Mouse (Mus musculus) splenic B cell, adult 2 months (primary cell): Measurements from ENCODE around the gene Tbx5.
"Not testable (repeated sequence)": the region's sequence is repeated elsewhere in the genome, so short reads cannot be mapped to it uniquely, and the experiment has no call there.

Experiments used
- DNase-seq: peaks from one replicate; pipeline ENCODE4 v3.0.0-alpha.2; 2011; ENCODE audit warnings: low read depth, low spot score
- H3K27me3 ChIP-seq: 2 replicates; pipeline ENCODE4 v1.6.1; 2012; ENCODE audit warnings: mild to moderate bottlenecking, low read length, moderate library complexity, mixed read lengths; ENCODE audit not compliant: control insufficient read depth, poor library complexity, insufficient read depth, severe bottlenecking
- H3K36me3 ChIP-seq: 2 replicates; pipeline ENCODE4 v1.6.1; 2012; ENCODE audit warnings: mild to moderate bottlenecking, low read length, moderate library complexity, mixed read lengths; ENCODE audit not compliant: control insufficient read depth, poor library complexity, insufficient read depth, severe bottlenecking

Gene Tbx5

DNA sequence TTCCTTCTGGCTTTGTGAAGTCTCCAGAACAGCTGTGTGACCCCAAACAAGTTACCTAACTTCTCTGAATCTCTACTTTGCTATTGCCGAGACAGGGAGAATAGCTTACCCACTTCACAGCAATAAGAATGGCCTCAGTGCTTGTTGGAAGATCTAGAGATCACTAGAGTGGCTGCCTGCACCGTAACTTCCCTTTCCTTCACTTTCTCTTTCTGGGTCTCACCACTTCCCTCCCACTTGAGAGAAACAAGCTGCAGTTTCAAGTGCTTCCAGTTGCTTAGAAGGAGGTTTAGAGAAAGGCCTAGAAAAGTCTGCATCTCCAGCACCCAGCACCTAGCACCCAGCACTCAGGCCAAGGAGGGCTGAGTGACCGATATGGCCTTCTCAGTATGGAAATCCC is 64.1 kb downstream of the Tbx5 start:
- no peaks in the 10 kb centered on the region for H3K36me3 ChIP-seq
- DNase-seq, result no peak
- no peaks in the 10 kb centered on the region for H3K27me3 ChIP-seq

DNA sequence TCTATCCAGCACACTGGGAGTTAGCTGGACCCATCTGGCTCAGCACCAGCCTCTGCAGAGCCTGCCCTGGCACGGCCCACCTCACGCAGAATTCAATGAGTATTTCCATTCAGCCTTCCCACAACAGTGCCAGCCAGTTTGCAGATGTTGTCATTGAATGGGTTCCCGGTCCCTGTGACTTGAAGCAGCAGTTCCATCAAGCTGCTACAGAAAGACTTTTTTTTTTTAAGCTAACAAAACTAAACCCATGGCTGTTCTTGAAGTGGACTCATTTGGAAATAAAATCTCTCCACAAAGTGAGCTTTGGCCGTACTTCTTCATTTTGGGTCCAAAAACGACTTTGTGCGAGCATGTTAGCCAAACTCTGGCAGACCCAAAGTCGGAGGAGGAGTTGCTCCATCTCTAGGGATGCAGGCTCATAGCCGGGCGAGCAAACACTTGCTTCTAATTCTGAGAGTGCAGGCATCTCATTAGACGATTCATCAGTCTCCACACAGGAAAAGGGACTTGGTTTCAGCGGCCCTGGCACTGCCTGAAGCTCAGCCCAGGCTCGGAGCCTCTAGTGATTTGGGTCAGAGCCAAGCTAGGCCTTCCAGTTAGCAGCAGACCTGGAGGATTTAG is 84.2 kb downstream of the Tbx5 start:
- Histone ChIP-seq H3K36me3 (no peaks in the 10 kb centered on the region), H3K27me3 (no peaks in the 10 kb centered on the region)
- DNase-seq, result no peak

DNA sequence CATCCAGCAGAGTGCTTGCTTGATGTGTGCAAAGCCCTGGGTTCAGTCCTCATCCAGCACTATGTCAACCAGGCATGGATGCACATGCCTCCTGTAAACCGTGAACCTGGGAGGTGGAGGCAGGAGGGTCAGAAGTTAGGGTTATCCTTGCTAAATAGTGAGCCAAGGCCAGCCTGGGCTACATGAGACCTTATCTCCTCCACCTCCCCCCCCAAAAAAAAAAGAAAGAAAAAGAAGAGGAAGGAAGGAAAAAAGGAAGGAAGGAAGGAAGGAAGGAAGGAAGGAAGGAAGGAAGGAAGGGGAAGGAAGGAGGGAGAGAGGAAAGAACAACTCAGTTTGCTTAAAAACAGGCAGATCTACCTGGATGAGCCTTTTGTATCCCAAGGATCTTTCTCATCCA is 85.9 kb downstream of the Tbx5 start:
- not testable (repeated sequence) for DNase-seq, H3K27me3 ChIP-seq

DNA sequence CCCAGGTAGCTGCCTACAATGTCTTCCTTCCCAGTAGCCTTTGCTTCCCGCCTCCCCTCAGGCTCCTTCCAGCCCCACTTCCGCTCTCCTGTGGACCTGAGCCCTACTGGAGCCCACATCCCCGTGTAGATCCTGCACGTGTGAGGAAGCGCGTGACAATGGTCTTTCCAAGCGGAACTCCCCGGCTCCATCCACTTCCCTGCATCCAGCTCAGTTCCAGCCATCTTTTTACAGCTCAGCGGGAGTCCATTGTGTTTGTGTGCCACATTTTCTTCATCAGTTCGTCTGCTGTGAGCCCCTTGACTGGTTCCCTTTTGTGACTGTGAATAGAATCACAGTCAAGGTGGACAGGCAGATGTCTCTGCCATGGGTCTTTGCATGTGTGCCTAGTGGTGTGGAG is 88.5 kb downstream of the Tbx5 start:
- DNase-seq, result no peak
- no peaks in the 10 kb centered on the region for H3K27me3 ChIP-seq
- H3K36me3 ChIP-seq, result no peaks in the 10 kb centered on the region

More for the DNA sequence above, 85.9 kb downstream of the Tbx5 start:
- not testable (repeated sequence) for H3K36me3 ChIP-seq

DNA sequence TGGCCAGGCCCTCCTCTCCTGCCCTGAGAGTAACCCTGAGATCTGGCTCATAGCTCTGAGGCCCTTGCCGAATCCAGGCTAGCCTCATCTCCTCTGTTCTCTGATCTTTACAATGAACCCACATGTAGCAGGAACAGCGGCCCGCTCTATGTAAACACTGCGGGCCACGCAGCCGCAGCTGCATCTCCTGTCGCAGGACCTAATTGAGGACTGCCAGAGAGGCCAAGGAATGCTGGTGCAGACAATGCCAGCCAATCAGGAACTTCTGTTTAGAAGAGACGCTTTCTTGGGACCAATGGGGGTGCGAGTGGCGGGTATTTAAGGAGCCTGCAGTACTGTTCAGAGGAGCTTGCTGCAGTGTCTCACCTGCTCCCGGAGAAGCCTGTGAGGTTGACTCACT is 89.8 kb downstream of the Tbx5 start:
- no peaks in the 10 kb centered on the region for H3K36me3 ChIP-seq

More for the DNA sequence above, 89.8 kb downstream of the Tbx5 start:
- DNase-seq, result no peak
- H3K27me3 ChIP-seq, result no peaks in the 10 kb centered on the region
